Mouse (Mus musculus): ENCODE data around the gene Wwox. TPM values are rescaled to one million over a fixed set of nuclear protein-coding genes. Genes with fewer than 3 reads are reported as not detected.

The Wwox gene
- polyA plus RNA-seq, 1 experiment from 2014 or later, result 14.0 TPM

DNA sequence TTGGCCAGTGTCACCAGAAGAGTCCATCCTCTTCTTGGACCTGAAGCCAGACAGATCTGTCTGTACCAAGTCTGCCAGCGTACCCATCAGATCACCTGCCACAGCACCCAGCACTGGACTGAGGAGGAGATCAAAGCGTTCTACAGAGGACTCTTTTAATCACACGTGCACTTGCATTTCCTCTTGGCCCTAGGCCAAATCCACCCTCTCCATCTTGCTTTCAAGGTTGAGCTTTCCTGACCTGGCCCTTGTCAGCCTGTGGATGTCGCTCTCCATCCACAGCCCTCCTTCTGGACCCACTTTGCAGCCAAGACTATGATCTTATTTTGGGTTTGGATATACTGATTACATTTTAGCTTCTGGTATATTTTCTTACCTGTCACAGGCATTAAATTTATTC lies 218.3 kb downstream of the Wwox start:
- Histone ChIP-seq H3K27me3 (no peaks in the 10 kb centered on the region), H3K4me2 (replicated peaks) (no peak overlapping the region), H3K4me1 (no peaks in the 10 kb centered on the region), H3K36me3 (no peaks in the 10 kb centered on the region), H3K4me3 (no peak overlapping the region), H3K9me3 (no peaks in the 10 kb centered on the region), H3K9ac (replicated peaks) (no peak overlapping the region), H3K27ac (replicated peaks) (no peak overlapping the region)
- ATAC-seq (ENCODE audit: low FRiP score, low read depth), result no peak
- 84% methylated on average over 4 of the region's 4 CpGs for WGBS

DNA sequence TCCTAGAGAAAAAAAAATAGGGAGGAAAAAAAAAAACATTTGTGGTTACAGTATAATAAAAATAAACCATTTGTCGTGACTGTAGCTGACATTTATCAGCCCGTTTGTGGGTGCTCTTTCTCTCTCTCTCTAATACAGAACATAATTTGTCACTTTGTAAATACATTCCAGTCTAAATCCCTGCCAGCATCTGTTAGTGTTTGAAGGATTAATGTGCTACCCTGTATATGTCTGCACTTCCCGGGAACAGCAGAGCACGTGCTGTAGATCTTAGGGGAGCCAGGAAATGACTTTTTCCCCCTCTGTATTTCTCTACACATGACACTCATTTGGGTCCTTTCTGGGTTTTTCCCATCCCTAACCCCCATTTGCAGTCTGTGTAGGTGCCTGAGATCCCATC lies 219.0 kb downstream of the Wwox start:
- Histone ChIP-seq H3K27me3 (no peaks in the 10 kb centered on the region), H3K4me3 (no peak overlapping the region), H3K9ac (replicated peaks) (no peak overlapping the region), H3K9me3 (no peaks in the 10 kb centered on the region), H3K36me3 (no peaks in the 10 kb centered on the region), H3K4me1 (no peaks in the 10 kb centered on the region), H3K4me2 (replicated peaks) (no peak overlapping the region), H3K27ac (replicated peaks) (no peak overlapping the region)
- WGBS, result 78% methylated on average over 4 of the region's 4 CpGs
- ATAC-seq (ENCODE audit: low FRiP score, low read depth), result no peak

DNA sequence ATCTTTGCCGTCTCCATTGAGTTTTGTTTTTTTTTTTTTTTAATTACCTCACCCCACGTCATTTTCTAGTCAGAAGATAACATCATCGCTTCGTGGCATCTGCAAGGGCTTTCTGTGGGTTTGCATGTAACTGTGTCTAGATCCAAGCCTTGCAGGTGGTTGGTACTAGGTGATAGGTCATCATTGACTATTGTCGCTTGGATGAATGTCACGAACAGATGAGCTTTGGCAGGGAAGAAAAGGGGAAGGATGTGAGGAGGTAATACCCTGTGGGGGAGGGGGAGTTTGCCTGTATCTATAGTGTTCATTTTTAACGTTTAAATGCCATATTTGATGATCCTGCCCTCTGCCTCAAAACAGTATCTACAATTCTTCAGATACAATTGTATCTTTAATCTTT lies 223.6 kb downstream of the Wwox start:
- no peak for ATAC-seq (ENCODE audit: low FRiP score, low read depth)
- WGBS, result 79% methylated on average over 7 of the region's 7 CpGs

DNA sequence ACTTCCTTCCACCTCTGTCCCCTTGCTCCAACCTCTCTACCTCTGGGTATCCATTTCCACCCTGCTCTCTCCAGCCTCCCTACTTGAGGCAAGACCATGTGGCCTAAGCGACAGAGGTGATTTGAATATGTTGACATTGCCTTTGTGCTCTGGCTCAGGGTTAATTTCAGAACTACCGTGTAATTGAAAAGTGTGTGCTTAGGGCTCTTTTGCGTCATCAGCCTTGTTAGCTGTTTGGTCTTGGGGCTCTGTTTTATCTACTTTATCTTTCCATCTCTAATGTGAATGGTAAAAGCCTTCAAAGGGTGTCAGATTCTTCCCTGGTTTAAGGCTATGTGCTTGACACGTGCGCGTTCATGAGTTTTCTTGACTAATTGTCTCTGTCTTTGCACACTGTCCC lies 226.1 kb downstream of the Wwox start:
- Histone ChIP-seq H3K4me3 (no peak overlapping the region), H3K4me2 (replicated peaks) (no peak overlapping the region), H3K9ac (replicated peaks) (no peak overlapping the region), H3K36me3 (no peaks in the 10 kb centered on the region), H3K9me3 (no peaks in the 10 kb centered on the region), H3K27me3 (0 out of 2 replicates have a peak, but pooled peaks cover 3% of the 10 kb centered on the region), H3K27ac (replicated peaks) (no peak overlapping the region), H3K4me1 (peaks cover 3% of the 10 kb centered on the region; the same call in 1 of the 2 replicates)
- WGBS, result 59% methylated on average over 6 of the region's 6 CpGs
- ATAC-seq (ENCODE audit: low FRiP score, low read depth), result no peak

More for the DNA sequence above, 223.6 kb downstream of the Wwox start:
- Histone ChIP-seq H3K4me3 (no peak overlapping the region), H3K4me2 (replicated peaks) (no peak overlapping the region), H3K4me1 (peaks cover 3% of the 10 kb centered on the region; the same call in 1 of the 2 replicates), H3K27ac (replicated peaks) (no peak overlapping the region), H3K9me3 (no peaks in the 10 kb centered on the region), H3K36me3 (no peaks in the 10 kb centered on the region), H3K27me3 (0 out of 2 replicates have a peak, but pooled peaks cover 3% of the 10 kb centered on the region), H3K9ac (replicated peaks) (no peak overlapping the region)

DNA sequence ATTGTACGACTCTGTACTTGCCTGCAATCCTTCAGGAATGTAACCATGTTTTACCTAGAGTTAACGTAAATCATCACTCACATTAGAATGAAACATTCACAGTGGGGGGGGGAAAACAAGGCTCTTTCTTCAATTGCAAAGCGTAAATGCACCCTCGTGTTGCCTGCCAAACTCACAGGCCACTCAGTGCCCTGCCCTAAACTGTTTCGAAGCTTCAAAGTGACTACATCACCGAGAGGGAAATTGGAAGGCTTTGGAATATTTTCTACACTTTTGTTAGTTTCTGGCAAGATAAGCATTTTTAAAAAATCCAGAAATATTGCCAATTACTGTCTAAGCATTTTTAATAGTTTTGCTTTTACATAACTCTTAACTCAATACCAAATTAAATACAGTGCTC lies 231.3 kb downstream of the Wwox start:
- 0 out of 2 replicates have a peak, but pooled peaks cover 3% of the 10 kb centered on the region for H3K27me3 ChIP-seq
- H3K36me3 ChIP-seq, result no peaks in the 10 kb centered on the region
- no peak for ATAC-seq (ENCODE audit: low FRiP score, low read depth)
- H3K4me3 ChIP-seq, result no peak overlapping the region
- 85% methylated on average over 6 of the region's 6 CpGs for WGBS
- no peak overlapping the region for H3K4me2 ChIP-seq (replicated peaks)
- no peak overlapping the region for H3K9ac ChIP-seq (replicated peaks)
- no peak overlapping the region for H3K27ac ChIP-seq (replicated peaks)
- no peaks in the 10 kb centered on the region for H3K9me3 ChIP-seq
- no peaks in the 10 kb centered on the region for H3K4me1 ChIP-seq

DNA sequence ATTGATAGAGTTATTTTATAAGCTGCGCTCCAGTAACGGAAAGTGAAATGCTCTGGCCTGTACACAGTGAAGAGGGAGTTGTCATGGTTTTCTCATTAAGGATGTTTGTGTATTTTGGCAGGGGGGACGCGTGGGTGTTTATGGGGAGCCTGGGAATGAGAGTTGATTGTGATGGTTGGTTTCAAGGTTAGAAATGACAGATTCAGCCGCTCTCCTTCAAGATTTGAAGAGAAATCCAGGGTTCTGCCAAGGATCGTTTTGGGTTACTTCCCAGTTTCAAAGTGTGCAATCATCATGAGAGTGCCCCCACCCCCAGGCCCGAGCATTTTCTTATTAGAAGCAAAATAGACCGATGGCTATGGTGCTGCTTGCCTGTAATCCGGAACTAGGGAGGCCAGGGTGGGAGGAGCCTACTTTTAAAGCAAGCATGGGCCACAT lies 231.8 kb downstream of the Wwox start:
- 0 out of 2 replicates have a peak, but pooled peaks cover 3% of the 10 kb centered on the region for H3K27me3 ChIP-seq
- H3K36me3 ChIP-seq, result no peaks in the 10 kb centered on the region
- H3K9ac ChIP-seq (replicated peaks), result no peak overlapping the region
- no peak overlapping the region for H3K27ac ChIP-seq (replicated peaks)
- H3K9me3 ChIP-seq, result no peaks in the 10 kb centered on the region
- no peak overlapping the region for H3K4me3 ChIP-seq
- ATAC-seq (ENCODE audit: low FRiP score, low read depth), result no peak
- H3K4me2 ChIP-seq (replicated peaks), result no peak overlapping the region
- no peaks in the 10 kb centered on the region for H3K4me1 ChIP-seq
- 83% methylated on average over 9 of the region's 9 CpGs for WGBS

DNA sequence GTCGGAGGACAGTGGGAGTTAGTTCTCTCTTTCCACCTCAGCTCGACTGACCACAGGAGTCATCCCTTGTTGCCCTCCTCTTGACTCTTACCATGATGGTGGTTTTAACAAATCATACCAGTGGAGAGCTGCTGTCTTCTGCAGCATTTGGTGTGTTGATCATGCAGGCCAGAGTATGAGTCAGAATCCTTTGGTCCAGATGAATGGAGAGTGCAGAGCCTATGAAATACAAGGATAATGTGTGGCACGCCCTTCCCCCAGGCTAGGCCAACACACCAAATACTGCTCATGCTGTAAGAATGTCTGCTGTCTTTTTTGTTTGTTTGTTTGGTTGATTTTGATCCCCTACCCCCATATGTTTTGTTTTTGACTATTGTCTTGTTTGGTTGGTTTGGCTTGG lies 234.0 kb downstream of the Wwox start:
- no peak overlapping the region for H3K4me2 ChIP-seq (replicated peaks)
- no peaks in the 10 kb centered on the region for H3K36me3 ChIP-seq
- no peak for ATAC-seq (ENCODE audit: low FRiP score, low read depth)
- H3K27me3 ChIP-seq, result no peaks in the 10 kb centered on the region
- 96% methylated on average over 3 of the region's 3 CpGs for WGBS
- H3K4me3 ChIP-seq, result no peak overlapping the region
- H3K4me1 ChIP-seq, result no peaks in the 10 kb centered on the region
- H3K27ac ChIP-seq (replicated peaks), result no peak overlapping the region
- H3K9ac ChIP-seq (replicated peaks), result no peak overlapping the region
- H3K9me3 ChIP-seq, result no peaks in the 10 kb centered on the region

DNA sequence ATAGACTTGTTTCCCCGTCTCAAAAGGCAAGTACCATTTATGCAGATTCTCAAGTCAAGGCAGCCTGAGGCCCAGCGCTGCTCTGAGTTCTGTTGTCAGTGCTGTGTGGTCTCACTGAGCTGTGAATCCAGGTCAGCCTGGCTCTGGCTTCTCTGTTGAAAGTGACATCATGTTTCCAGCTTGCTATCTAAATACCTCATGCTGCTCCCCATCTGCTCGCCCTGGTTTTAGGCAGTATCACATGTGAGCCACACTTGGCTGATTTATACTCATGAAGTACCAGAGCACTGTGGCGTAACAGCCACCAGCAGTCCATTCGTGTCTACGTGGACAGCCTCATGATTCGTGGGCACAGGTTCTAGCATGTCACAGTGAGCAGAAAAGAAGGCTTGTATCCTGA lies 235.7 kb downstream of the Wwox start:
- Histone ChIP-seq H3K9me3 (no peaks in the 10 kb centered on the region), H3K27ac (replicated peaks) (no peak overlapping the region), H3K4me2 (replicated peaks) (no peak overlapping the region), H3K27me3 (no peaks in the 10 kb centered on the region), H3K4me3 (no peak overlapping the region), H3K4me1 (no peaks in the 10 kb centered on the region), H3K9ac (replicated peaks) (no peak overlapping the region), H3K36me3 (no peaks in the 10 kb centered on the region)
- no peak for ATAC-seq (ENCODE audit: low FRiP score, low read depth)
- WGBS, result 90% methylated on average over 7 of the region's 7 CpGs

DNA sequence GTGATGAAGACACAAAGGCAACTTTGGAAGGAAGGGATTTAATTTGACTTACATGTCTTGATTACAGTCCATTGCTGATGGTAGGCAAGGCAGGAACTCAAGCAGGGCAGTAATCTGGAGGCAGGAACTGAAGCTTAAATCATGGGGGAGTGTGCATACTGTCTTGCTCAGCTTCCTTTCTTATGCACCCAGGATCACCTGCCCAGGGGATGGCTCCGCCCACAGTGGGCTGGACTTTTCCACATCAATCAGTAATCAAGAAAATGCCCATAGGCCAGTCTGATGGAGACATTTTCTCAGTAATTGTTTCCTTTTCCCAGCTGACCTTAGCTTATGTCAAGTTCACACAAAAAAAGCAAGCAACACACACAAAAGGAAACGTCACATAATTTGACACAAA lies 237.5 kb downstream of the Wwox start:
- Histone ChIP-seq H3K27ac (replicated peaks) (no peak overlapping the region), H3K27me3 (no peaks in the 10 kb centered on the region), H3K9ac (replicated peaks) (no peak overlapping the region), H3K4me3 (no peak overlapping the region), H3K9me3 (no peaks in the 10 kb centered on the region), H3K36me3 (no peaks in the 10 kb centered on the region), H3K4me1 (no peaks in the 10 kb centered on the region), H3K4me2 (replicated peaks) (no peak overlapping the region)
- WGBS, result 90% methylated on average over 2 of the region's 2 CpGs
- no peak for ATAC-seq (ENCODE audit: low FRiP score, low read depth)

DNA sequence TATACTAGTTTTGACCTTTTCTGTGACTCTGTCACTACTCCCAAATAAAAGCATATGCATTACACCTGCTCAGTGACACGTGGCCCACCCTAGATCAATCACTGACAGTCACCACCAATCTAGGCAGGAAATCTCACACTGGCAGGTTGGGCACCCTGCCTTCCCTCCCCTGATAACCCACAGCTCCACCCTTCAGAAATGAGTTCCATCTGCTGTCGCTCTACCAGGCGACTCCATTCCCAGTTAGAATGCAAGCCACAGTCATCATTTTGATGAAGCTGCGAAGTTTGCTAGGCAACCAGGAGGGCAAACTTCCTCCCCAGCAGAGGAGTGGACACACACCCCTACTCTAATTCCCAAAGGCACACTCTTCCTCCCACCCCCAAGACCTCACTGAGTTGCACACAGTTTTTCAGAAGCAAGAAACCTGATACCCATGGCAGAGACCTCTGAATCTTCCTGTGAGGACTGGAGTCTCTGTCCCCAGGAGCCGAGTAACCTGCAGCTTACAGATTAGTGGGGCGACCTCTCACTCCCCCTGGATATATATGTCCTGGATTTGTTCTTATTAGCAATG lies 238.2 kb downstream of the Wwox start:
- no peaks in the 10 kb centered on the region for H3K36me3 ChIP-seq
- no peaks in the 10 kb centered on the region for H3K4me1 ChIP-seq
- H3K27ac ChIP-seq (replicated peaks), result no peak overlapping the region
- H3K4me2 ChIP-seq (replicated peaks), result no peak overlapping the region
- 63% methylated on average over 6 of the region's 6 CpGs for WGBS
- no peaks in the 10 kb centered on the region for H3K9me3 ChIP-seq
- no peak overlapping the region for H3K4me3 ChIP-seq
- no peak for ATAC-seq (ENCODE audit: low FRiP score, low read depth)
- no peak overlapping the region for H3K9ac ChIP-seq (replicated peaks)
- no peaks in the 10 kb centered on the region for H3K27me3 ChIP-seq

DNA sequence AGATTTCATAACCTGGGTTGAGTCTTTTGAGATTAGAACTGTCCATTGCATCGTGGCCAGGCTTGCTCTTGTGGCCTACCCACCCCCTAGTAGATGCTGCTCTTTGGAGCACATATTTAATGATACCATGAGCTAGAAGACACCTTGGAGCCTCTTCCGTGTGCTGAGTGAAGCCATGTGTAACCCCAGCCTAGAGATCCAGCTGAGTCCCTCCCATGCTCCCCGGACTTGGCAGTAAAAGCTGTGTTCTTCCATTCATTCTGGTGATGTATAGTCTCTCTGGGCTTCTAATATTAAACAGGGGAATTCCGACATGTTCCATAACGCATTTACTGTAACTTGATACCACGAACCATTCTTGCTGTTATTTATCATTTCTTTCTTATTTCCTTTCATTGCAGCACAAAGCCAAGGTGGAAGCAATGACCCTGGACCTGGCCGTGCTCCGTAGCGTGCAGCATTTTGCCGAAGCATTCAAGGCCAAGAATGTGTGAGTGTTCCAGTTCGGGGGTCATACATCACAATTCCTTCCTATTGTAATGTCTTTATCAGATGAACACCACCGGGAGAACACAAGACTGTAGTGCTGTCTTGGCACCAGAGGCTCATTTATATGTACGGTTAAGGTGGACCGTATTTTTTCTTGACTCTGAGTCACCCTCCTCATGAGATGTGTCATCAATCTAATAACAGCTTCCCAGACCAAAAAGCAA lies 240.1 kb downstream of the Wwox start:
- Histone ChIP-seq H3K9ac (replicated peaks) (no peak overlapping the region), H3K4me1 (no peaks in the 10 kb centered on the region), H3K9me3 (no peaks in the 10 kb centered on the region), H3K27me3 (no peaks in the 10 kb centered on the region), H3K4me2 (replicated peaks) (no peak overlapping the region), H3K27ac (replicated peaks) (no peak overlapping the region), H3K36me3 (no peaks in the 10 kb centered on the region), H3K4me3 (no peak overlapping the region)
- WGBS, result 91% methylated on average over 14 of the region's 14 CpGs
- no peak for ATAC-seq (ENCODE audit: low FRiP score, low read depth)

DNA sequence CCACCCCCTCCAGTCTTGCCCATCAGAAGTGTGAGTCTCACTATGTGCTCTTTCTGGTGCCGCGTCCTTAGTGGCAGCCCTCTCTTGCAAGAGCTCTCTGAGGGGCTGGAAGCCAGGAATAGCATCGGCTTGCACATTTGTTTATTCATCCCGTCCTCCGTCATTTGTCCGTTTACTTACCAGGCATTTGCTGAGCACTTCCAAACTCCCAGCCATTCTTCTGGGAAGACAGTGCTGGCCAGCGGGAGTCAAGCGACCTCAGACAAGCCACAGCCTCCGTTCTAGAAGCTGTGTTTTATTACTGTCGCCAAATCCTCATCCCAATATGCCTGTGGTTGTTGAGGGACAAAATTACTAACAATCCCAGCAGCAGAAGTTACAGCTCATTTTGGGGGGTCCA lies 241.7 kb downstream of the Wwox start:
- WGBS, result 76% methylated on average over 10 of the region's 10 CpGs
- H3K27ac ChIP-seq (replicated peaks), result no peak overlapping the region
- H3K4me2 ChIP-seq (replicated peaks), result no peak overlapping the region
- no peaks in the 10 kb centered on the region for H3K9me3 ChIP-seq
- no peaks in the 10 kb centered on the region for H3K36me3 ChIP-seq
- no peak overlapping the region for H3K4me3 ChIP-seq
- H3K9ac ChIP-seq (replicated peaks), result no peak overlapping the region
- H3K4me1 ChIP-seq, result no peaks in the 10 kb centered on the region
- H3K27me3 ChIP-seq, result no peaks in the 10 kb centered on the region
- ATAC-seq (ENCODE audit: low FRiP score, low read depth), result no peak
